Mouse (Mus musculus) brain, embryonic 14.5 days (tissue): ENCODE measurements at regions not wholly inside any gene's neighbourhood (a gene's known extent, or its start where the extent isn't known, plus 50 kb on each side); places are given as distances from the start of the nearest gene placed in this dataset.
A peak's percentile ranks its signal among the peaks of the same experiment; 100 is the strongest.

Experiments
- DNase-seq: peaks from one replicate; pipeline ENCODE4 v3.0.0-alpha.2; 2011; ENCODE audit warnings: low read depth
- CTCF ChIP-seq: fragments of 200-500 bp; IDR thresholded peaks from 2 replicates; pipeline ENCODE4 v1.5.1; 2012; ENCODE audit warnings: inconsistent platforms, mild to moderate bottlenecking, moderate library complexity, borderline replicate concordance; ENCODE audit not compliant: insufficient read depth, insufficient read length; ENCODE audit errors: extremely low read depth
- POLR2A ChIP-seq: fragments of 200-500 bp; IDR thresholded peaks from 2 replicates; pipeline ENCODE4 v1.6.1; 2012; ENCODE audit warnings: mild to moderate bottlenecking, inconsistent platforms, borderline replicate concordance; ENCODE audit not compliant: poor library complexity, insufficient read depth, insufficient read length, severe bottlenecking; ENCODE audit errors: extremely low read depth

GRCm38 (mm10) chr7:92984701-92985682, 94.7 kb upstream of the Fam181b start:
- TF ChIP-seq CTCF (no peak), POLR2A (no peak)
- peak; percentile 90 for DNase-seq

- TF ChIP-seq POLR2A (no peak), CTCF (no peak)
- peak; percentile 26 for DNase-seq
These were observed 94.0 kb upstream of the Fam181b start for GRCm38 (mm10) chr7:92985683-92986070.

GRCm38 (mm10) chr7:92998886-92999285, 80.8 kb upstream of the Fam181b start:
- no peak for DNase-seq
- TF ChIP-seq POLR2A (no peak), CTCF (no peak)

- peak; percentile 73 for DNase-seq
These were observed 72.9 kb upstream of the Fam181b start for GRCm38 (mm10) chr7:93006694-93007231.

- TF ChIP-seq CTCF = no peak
- no peak for TF ChIP-seq POLR2A
- peak; percentile 69 for DNase-seq
These were observed 71.9 kb upstream of the Fam181b start for GRCm38 (mm10) chr7:93007721-93008120.

- DNase-seq = no peak
- TF ChIP-seq CTCF (no peak), POLR2A (no peak)
These were observed 60.3 kb upstream of the Fam181b start for GRCm38 (mm10) chr7:93019390-93019789.

GRCm38 (mm10) chr7:93023489-93024130, 56.1 kb upstream of the Fam181b start:
- DNase-seq = peak; percentile 50
- TF ChIP-seq POLR2A = no peak
- no peak for TF ChIP-seq CTCF

GRCm38 (mm10) chr7:93026231-93026630, 53.4 kb upstream of the Fam181b start:
- no peak for DNase-seq
- TF ChIP-seq CTCF (no peak), POLR2A (no peak)
